16 mouse cellular contexts compared by ENCODE assay signal in genomic region chr6:80865809-80866603, GRCm38 (mm10).
"Had no signal": no experiment of that assay in that cellular context is flagged by ENCODE, and none has a peak within 500 bp of the region (broad histone marks: within the 10 kb centered on the region; RNA-seq: fewer than 3 reads in every experiment).

No protein-coding gene starts in this region.

- ATAC-seq: midbrain, embryonic 16.5 days had no signal

- H3K36me3 ChIP-seq: kidney, embryonic 15.5 days; limb, embryonic 13.5 days; midbrain, embryonic 10.5 days; neural tube, embryonic 13.5 days; stomach, embryonic 15.5 days had no signal

- H3K4me3 ChIP-seq: kidney, embryonic 15.5 days; limb, embryonic 13.5 days; midbrain, embryonic 10.5 days; neural tube, embryonic 13.5 days; stomach, embryonic 15.5 days had no signal

- H3K27ac ChIP-seq: kidney, embryonic 15.5 days; limb, embryonic 13.5 days; liver, embryonic 14.5 days; midbrain, embryonic 10.5 days; neural tube, embryonic 13.5 days; stomach, embryonic 15.5 days had no signal

- H3K4me2 ChIP-seq: kidney, embryonic 15.5 days; limb, embryonic 13.5 days; neural tube, embryonic 13.5 days; stomach, embryonic 15.5 days had no signal

- DNase-seq: kidney, adult 2 months; kidney, postnatal 14 days; layer of hippocampus, postnatal 36 days; left cerebral cortex, postnatal 4 days; lung, adult 18-20 months; lung, postnatal 10 days; lung, postnatal 4 days; right cerebral cortex, postnatal 14 days; thymus, postnatal 4 days had no signal

- H3K9me3 ChIP-seq: kidney, embryonic 15.5 days; limb, embryonic 13.5 days; midbrain, embryonic 10.5 days; neural tube, embryonic 13.5 days; stomach, embryonic 15.5 days had no signal

- H3K27me3 ChIP-seq: kidney, embryonic 15.5 days; limb, embryonic 13.5 days; neural tube, embryonic 13.5 days; stomach, embryonic 15.5 days had no signal

- H3K4me1 ChIP-seq: kidney, embryonic 15.5 days; limb, embryonic 13.5 days; midbrain, embryonic 10.5 days; neural tube, embryonic 13.5 days; stomach, embryonic 15.5 days had no signal

- H3K9ac ChIP-seq: kidney, embryonic 15.5 days; limb, embryonic 13.5 days; liver, embryonic 14.5 days; neural tube, embryonic 13.5 days; stomach, embryonic 15.5 days had no signal
